Mouse (Mus musculus): Measurements from ENCODE around the gene Mrpl24. TPM values are rescaled to one million over a fixed set of nuclear protein-coding genes. Genes with fewer than 3 reads are reported as not detected.

The Mrpl24 gene
- polyA plus RNA-seq, 1 experiment from 2014 or later: 67.9 TPM

GRCm38 (mm10) chr3:87942471-87942870 is 23.2 kb downstream of the Mrpl24 start:
- no peak for ATAC-seq (ENCODE audit: insufficient number of reproducible peaks, insufficient read depth, low FRiP score, low read depth)
- Histone ChIP-seq H3K4me1 (ENCODE audit: control insufficient read depth in 2 of 2, insufficient read depth in 2 of 2, low read length in 2 of 2) (peaks cover 5% of the 10 kb centered on the region in 2 experiments; a peak in 3 of 4 replicates), H3K4me3 (ENCODE audit: control insufficient read depth in 1 of 2, insufficient read depth in 1 of 2, low read depth in 1 of 2, low read length in 2 of 2) (no peak overlapping the region), H3K4me2 (ENCODE audit: low read length) (no peak overlapping the region), H3K27me3 (ENCODE audit: control insufficient read depth, insufficient read depth, low read length) (peaks cover 13% of the 10 kb centered on the region), H3K27ac (replicated peaks in 1 of 2; ENCODE audit: control insufficient read depth in 1 of 2, insufficient read depth in 1 of 2, low read depth in 2 of 2, low read length in 2 of 2) (no peak overlapping the region), H3K9ac (ENCODE audit: low read length) (no peak overlapping the region), H3K36me3 (ENCODE audit: control insufficient read depth, insufficient read depth, low read length) (peaks cover 60% of the 10 kb centered on the region), H3K9me3 (ENCODE audit: control insufficient read depth, low read length) (no peaks in the 10 kb centered on the region)
- WGBS: 88% methylated on average over 2 of the region's 2 CpGs

- H3K4me3 ChIP-seq (ENCODE audit: control insufficient read depth in 1 of 2, insufficient read depth in 1 of 2, low read depth in 1 of 2, low read length in 2 of 2): no peak overlapping the region
- H3K27me3 ChIP-seq (ENCODE audit: control insufficient read depth, insufficient read depth, low read length): peaks cover 23% of the 10 kb centered on the region
- peaks cover 13 to 16% of the 10 kb centered on the region in 2 experiments for H3K4me1 ChIP-seq (ENCODE audit: control insufficient read depth in 2 of 2, insufficient read depth in 2 of 2, low read length in 2 of 2)
- peaks cover 49% of the 10 kb centered on the region for H3K36me3 ChIP-seq (ENCODE audit: control insufficient read depth, insufficient read depth, low read length)
- no peak for ATAC-seq (ENCODE audit: insufficient number of reproducible peaks, insufficient read depth, low FRiP score, low read depth)
- no peak overlapping the region for H3K4me2 ChIP-seq (ENCODE audit: low read length)
- no peak overlapping the region for H3K9ac ChIP-seq (ENCODE audit: low read length)
- no peak overlapping the region for H3K27ac ChIP-seq (replicated peaks in 1 of 2; ENCODE audit: control insufficient read depth in 1 of 2, insufficient read depth in 1 of 2, low read depth in 2 of 2, low read length in 2 of 2)
- no peaks in the 10 kb centered on the region for H3K9me3 ChIP-seq (ENCODE audit: control insufficient read depth, low read length)
- 69% methylated on average over 7 of the region's 7 CpGs for WGBS
These were observed 24.3 kb downstream of the Mrpl24 start for GRCm38 (mm10) chr3:87943586-87943985.

- peaks cover 38% of the 10 kb centered on the region for H3K27me3 ChIP-seq (ENCODE audit: control insufficient read depth, insufficient read depth, low read length)
These were observed 25.7 kb downstream of the Mrpl24 start for GRCm38 (mm10) chr3:87944838-87945600.

GRCm38 (mm10) chr3:87945781-87946540 is 26.7 kb downstream of the Mrpl24 start:
- Histone ChIP-seq H3K4me2 (ENCODE audit: low read length) (no peak overlapping the region), H3K9me3 (ENCODE audit: control insufficient read depth, low read length) (no peaks in the 10 kb centered on the region), H3K27ac (replicated peaks in 1 of 2; ENCODE audit: control insufficient read depth in 1 of 2, insufficient read depth in 1 of 2, low read depth in 2 of 2, low read length in 2 of 2) (no peak overlapping the region), H3K27me3 (ENCODE audit: control insufficient read depth, insufficient read depth, low read length) (peaks cover 47% of the 10 kb centered on the region), H3K4me1 (ENCODE audit: control insufficient read depth in 2 of 2, insufficient read depth in 2 of 2, low read length in 2 of 2) (peaks cover 18 to 23% of the 10 kb centered on the region in 2 experiments), H3K4me3 (ENCODE audit: control insufficient read depth in 1 of 2, insufficient read depth in 1 of 2, low read depth in 1 of 2, low read length in 2 of 2) (no peak overlapping the region), H3K9ac (ENCODE audit: low read length) (no peak overlapping the region), H3K36me3 (ENCODE audit: control insufficient read depth, insufficient read depth, low read length) (peaks cover 25% of the 10 kb centered on the region)
- ATAC-seq (ENCODE audit: insufficient number of reproducible peaks, insufficient read depth, low FRiP score, low read depth): no peak
- 41% methylated on average over 12 of the region's 12 CpGs for WGBS

More at GRCm38 (mm10) chr3:87944838-87945600, 25.7 kb downstream of the Mrpl24 start:
- ATAC-seq (ENCODE audit: insufficient number of reproducible peaks, insufficient read depth, low FRiP score, low read depth): peak; percentile 70
- no peak overlapping the region for H3K4me3 ChIP-seq (ENCODE audit: control insufficient read depth in 1 of 2, insufficient read depth in 1 of 2, low read depth in 1 of 2, low read length in 2 of 2)
- H3K27ac ChIP-seq (replicated peaks in 1 of 2; ENCODE audit: control insufficient read depth in 1 of 2, insufficient read depth in 1 of 2, low read depth in 2 of 2, low read length in 2 of 2): peak overlapping the region in 1 of 2 experiments; percentile 7; a peak in 1 of 4 replicates
- no peaks in the 10 kb centered on the region for H3K9me3 ChIP-seq (ENCODE audit: control insufficient read depth, low read length)
- no peak overlapping the region for H3K9ac ChIP-seq (ENCODE audit: low read length)
- WGBS: 20% methylated on average over 4 of the region's 4 CpGs
- peaks cover 18 to 23% of the 10 kb centered on the region in 2 experiments for H3K4me1 ChIP-seq (ENCODE audit: control insufficient read depth in 2 of 2, insufficient read depth in 2 of 2, low read length in 2 of 2)
- no peak overlapping the region for H3K4me2 ChIP-seq (ENCODE audit: low read length)
- peaks cover 34% of the 10 kb centered on the region for H3K36me3 ChIP-seq (ENCODE audit: control insufficient read depth, insufficient read depth, low read length)

- no peak overlapping the region for H3K4me2 ChIP-seq (ENCODE audit: low read length)
- WGBS: 50% methylated on average over 1 of the region's 1 CpGs
These were observed 27.2 kb downstream of the Mrpl24 start for GRCm38 (mm10) chr3:87946541-87946860.

GRCm38 (mm10) chr3:87947056-87947810 is 27.9 kb downstream of the Mrpl24 start:
- no peak for ATAC-seq (ENCODE audit: insufficient number of reproducible peaks, insufficient read depth, low FRiP score, low read depth)
- Histone ChIP-seq H3K4me2 (ENCODE audit: low read length) (peak overlapping the region; percentile 63), H3K9ac (ENCODE audit: low read length) (0 out of 2 replicates have a peak overlapping the region, but pooled peaks have one; percentile 18), H3K36me3 (ENCODE audit: control insufficient read depth, insufficient read depth, low read length) (peaks cover 12% of the 10 kb centered on the region), H3K4me3 (ENCODE audit: control insufficient read depth in 1 of 2, insufficient read depth in 1 of 2, low read depth in 1 of 2, low read length in 2 of 2) (peak overlapping the region in 1 of 2 experiments; percentile 33; a peak in 2 of 4 replicates), H3K27me3 (ENCODE audit: control insufficient read depth, insufficient read depth, low read length) (peaks cover 58% of the 10 kb centered on the region), H3K9me3 (ENCODE audit: control insufficient read depth, low read length) (no peaks in the 10 kb centered on the region), H3K27ac (replicated peaks in 1 of 2; ENCODE audit: control insufficient read depth in 1 of 2, insufficient read depth in 1 of 2, low read depth in 2 of 2, low read length in 2 of 2) (no peak overlapping the region), H3K4me1 (ENCODE audit: control insufficient read depth in 2 of 2, insufficient read depth in 2 of 2, low read length in 2 of 2) (peaks cover 20 to 23% of the 10 kb centered on the region in 2 experiments)
- 5% methylated on average over 26 of the region's 26 CpGs for WGBS

More at GRCm38 (mm10) chr3:87946541-87946860, 27.2 kb downstream of the Mrpl24 start:
- no peak overlapping the region for H3K4me3 ChIP-seq (ENCODE audit: control insufficient read depth in 1 of 2, insufficient read depth in 1 of 2, low read depth in 1 of 2, low read length in 2 of 2)
- H3K9me3 ChIP-seq (ENCODE audit: control insufficient read depth, low read length): no peaks in the 10 kb centered on the region
- no peak overlapping the region for H3K9ac ChIP-seq (ENCODE audit: low read length)
- H3K27me3 ChIP-seq (ENCODE audit: control insufficient read depth, insufficient read depth, low read length): peaks cover 52% of the 10 kb centered on the region
- ATAC-seq (ENCODE audit: insufficient number of reproducible peaks, insufficient read depth, low FRiP score, low read depth): no peak
- no peak overlapping the region for H3K27ac ChIP-seq (replicated peaks in 1 of 2; ENCODE audit: control insufficient read depth in 1 of 2, insufficient read depth in 1 of 2, low read depth in 2 of 2, low read length in 2 of 2)
- peaks cover 20% of the 10 kb centered on the region for H3K36me3 ChIP-seq (ENCODE audit: control insufficient read depth, insufficient read depth, low read length)
- H3K4me1 ChIP-seq (ENCODE audit: control insufficient read depth in 2 of 2, insufficient read depth in 2 of 2, low read length in 2 of 2): peaks cover 18 to 23% of the 10 kb centered on the region in 2 experiments

- no peaks in the 10 kb centered on the region for H3K9me3 ChIP-seq (ENCODE audit: control insufficient read depth, low read length)
- 0 out of 2 replicates have a peak overlapping the region, but pooled peaks have one; percentile 18 for H3K9ac ChIP-seq (ENCODE audit: low read length)
- peak overlapping the region; percentile 9 to 33; a peak in 3 of 4 replicates for H3K4me3 ChIP-seq (ENCODE audit: control insufficient read depth in 1 of 2, insufficient read depth in 1 of 2, low read depth in 1 of 2, low read length in 2 of 2)
- WGBS: 3% methylated on average over 15 of the region's 17 CpGs
- no peak overlapping the region for H3K27ac ChIP-seq (replicated peaks in 1 of 2; ENCODE audit: control insufficient read depth in 1 of 2, insufficient read depth in 1 of 2, low read depth in 2 of 2, low read length in 2 of 2)
- H3K4me2 ChIP-seq (ENCODE audit: low read length): peak overlapping the region; percentile 63
- peaks cover 22 to 23% of the 10 kb centered on the region in 2 experiments for H3K4me1 ChIP-seq (ENCODE audit: control insufficient read depth in 2 of 2, insufficient read depth in 2 of 2, low read length in 2 of 2)
- peaks cover 61% of the 10 kb centered on the region for H3K27me3 ChIP-seq (ENCODE audit: control insufficient read depth, insufficient read depth, low read length)
- peaks cover 7% of the 10 kb centered on the region for H3K36me3 ChIP-seq (ENCODE audit: control insufficient read depth, insufficient read depth, low read length)
- no peak for ATAC-seq (ENCODE audit: insufficient number of reproducible peaks, insufficient read depth, low FRiP score, low read depth)
These were observed 28.5 kb downstream of the Mrpl24 start for GRCm38 (mm10) chr3:87947811-87948199.

All from heart, embryonic 14.5 days (tissue).